Mouse (Mus musculus) ES-Bruce4 (cell line): ENCODE measurements around the gene Pcnx.

ENCODE experiments used
- CTCF ChIP-seq: IDR thresholded peaks from one replicate; pipeline ENCODE4 v1.8.1; 2011; ENCODE audit warnings: low read depth, low read length
- EP300 ChIP-seq: IDR thresholded peaks from 2 replicates; pipeline ENCODE4 v1.6.1; 2011; ENCODE audit warnings: low read depth, low read length; ENCODE audit not compliant: insufficient read depth
- POLR2A ChIP-seq: IDR thresholded peaks from one replicate; pipeline ENCODE4 v1.8.1; 2011; ENCODE audit warnings: low read length; ENCODE audit not compliant: insufficient read depth

GRCm38 (mm10) chr12:81884107-81884398 is 24.2 kb downstream of the Pcnx start:
- TF ChIP-seq POLR2A, result no peak
- TF ChIP-seq EP300, result no peak
- no peak for TF ChIP-seq CTCF
